Mouse (Mus musculus) testis, adult 2 months (tissue): ENCODE results near the gene 6030468B19Rik. TPM values are rescaled to one million over a fixed set of nuclear protein-coding genes. Genes with fewer than 3 reads are reported as not detected.

Source experiments
- H3K27ac ChIP-seq: fragments of 200-500 bp; 2 replicates; pipeline ENCODE4 v1.5.1; 2012; ENCODE audit warnings: low read depth, low read length; ENCODE audit not compliant: control insufficient read depth, insufficient read depth
- H3K27me3 ChIP-seq: fragments of 200-500 bp; 2 replicates; pipeline ENCODE4 v1.6.1; 2012; ENCODE audit warnings: mild to moderate bottlenecking, low read length, moderate library complexity; ENCODE audit not compliant: control insufficient read depth, insufficient read depth
- H3K36me3 ChIP-seq: fragments of 200-500 bp; 2 replicates; pipeline ENCODE4 v1.6.1; 2012; ENCODE audit warnings: mild to moderate bottlenecking, low read length; ENCODE audit not compliant: control insufficient read depth, insufficient read depth
- H3K4me1 ChIP-seq: fragments of 200-500 bp; 2 replicates; pipeline ENCODE4 v1.6.1; 2012; ENCODE audit warnings: low read length; ENCODE audit not compliant: control insufficient read depth, insufficient read depth
- H3K4me3 ChIP-seq: fragments of 200-500 bp; 2 replicates; pipeline ENCODE4 v1.5.1; 2012; ENCODE audit warnings: low read depth, mild to moderate bottlenecking, low read length, moderate library complexity, mixed read lengths; ENCODE audit not compliant: control insufficient read depth
- CTCF ChIP-seq: fragments of 200-500 bp; IDR thresholded peaks from 2 replicates; pipeline ENCODE4 v1.5.1; 2012; ENCODE audit warnings: low read depth, mild to moderate bottlenecking, inconsistent platforms, low read length, moderate library complexity; ENCODE audit not compliant: control insufficient read depth, insufficient read depth, insufficient replicate concordance
- POLR2A ChIP-seq: fragments of 200-500 bp; IDR thresholded peaks from 2 replicates; pipeline ENCODE4 v1.6.1; 2012; ENCODE audit warnings: low read depth, mild to moderate bottlenecking, inconsistent platforms, low read length, moderate library complexity; ENCODE audit not compliant: control insufficient read depth
- polyA plus RNA-seq: library from polyadenylated mRNA; depleted of rRNA; stranded (reverse); fragments of >200 nt; gene quantifications from 2 replicates; pipeline ENCODE4 v1.2.3, GENCODE M21; 2012

6030468B19Rik gene
- polyA plus RNA-seq, 1 experiment, result not detected

- TF ChIP-seq CTCF (no peak), POLR2A (no peak)
- peaks cover 7% of the 10 kb centered on the region for H3K4me1 ChIP-seq
- H3K4me3 ChIP-seq, result no peak overlapping the region
- no peak overlapping the region for H3K27ac ChIP-seq
- no peaks in the 10 kb centered on the region for H3K36me3 ChIP-seq
- no peaks in the 10 kb centered on the region for H3K27me3 ChIP-seq
Observed at GRCm38 (mm10) chr11:117794035-117794551, 3.4 kb upstream of the 6030468B19Rik start.

- TF ChIP-seq POLR2A (no peak), CTCF (no peak)
- peaks cover 2% of the 10 kb centered on the region; the same call in 1 of the 2 replicates for H3K4me1 ChIP-seq
- H3K27ac ChIP-seq, result no peak overlapping the region
Observed at GRCm38 (mm10) chr11:117796954-117797353, 506 bp upstream of the 6030468B19Rik start.

DNA sequence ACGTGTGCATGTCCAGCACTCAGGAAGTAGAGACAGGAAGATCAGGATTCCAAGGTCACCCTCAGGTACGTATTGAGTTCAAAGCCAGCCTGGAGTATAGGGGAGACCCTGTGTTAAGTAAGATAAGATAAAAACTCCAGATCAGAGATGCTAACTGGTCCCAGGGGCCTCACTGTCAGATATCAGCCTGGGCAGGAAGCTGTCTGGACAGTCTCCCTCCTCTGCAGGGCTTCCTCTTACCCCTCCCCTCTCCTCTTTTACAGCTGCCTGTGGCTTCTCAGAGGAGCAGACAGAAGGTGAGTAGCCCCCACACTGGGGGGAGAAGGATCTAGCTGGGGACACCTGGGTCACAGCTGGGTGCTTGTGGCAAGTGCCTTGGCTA lies 691 bp downstream of the 6030468B19Rik start:
- TF ChIP-seq CTCF (no peak), POLR2A (no peak)
- Histone ChIP-seq H3K27me3 (no peaks in the 10 kb centered on the region), H3K4me3 (no peak overlapping the region), H3K36me3 (no peaks in the 10 kb centered on the region), H3K27ac (no peak overlapping the region), H3K4me1 (no peaks in the 10 kb centered on the region)

More at GRCm38 (mm10) chr11:117796954-117797353, 506 bp upstream of the 6030468B19Rik start:
- Histone ChIP-seq H3K27me3 (no peaks in the 10 kb centered on the region), H3K4me3 (no peak overlapping the region), H3K36me3 (no peaks in the 10 kb centered on the region)

- H3K27ac ChIP-seq, result no peak overlapping the region
- TF ChIP-seq CTCF (no peak), POLR2A (no peak)
- H3K4me1 ChIP-seq, result no peaks in the 10 kb centered on the region
- H3K36me3 ChIP-seq, result no peaks in the 10 kb centered on the region
- no peak overlapping the region for H3K4me3 ChIP-seq
- no peaks in the 10 kb centered on the region for H3K27me3 ChIP-seq
Observed at GRCm38 (mm10) chr11:117799174-117799573, 1.7 kb downstream of the 6030468B19Rik start.

DNA sequence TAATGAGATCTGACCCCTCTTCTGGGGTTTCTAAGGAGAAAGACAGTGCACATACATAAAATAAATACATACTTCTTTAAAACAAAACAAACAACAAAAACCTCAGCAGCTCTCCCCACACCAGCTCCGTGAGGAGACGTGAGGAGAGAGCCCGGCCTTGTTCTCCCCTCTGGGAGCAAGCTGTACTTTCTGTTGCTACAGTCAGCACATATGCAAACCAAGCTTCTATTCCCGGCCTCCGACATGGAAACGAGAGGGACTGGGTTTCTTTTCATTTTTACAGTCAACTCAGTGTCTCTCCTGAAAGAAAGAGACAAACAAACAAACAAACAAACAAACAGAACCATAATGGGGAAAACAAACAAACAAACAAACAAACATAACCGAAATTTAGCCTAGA lies 2.6 kb downstream of the 6030468B19Rik start:
- H3K36me3 ChIP-seq, result no peaks in the 10 kb centered on the region
- H3K4me1 ChIP-seq, result no peaks in the 10 kb centered on the region
- H3K27me3 ChIP-seq, result no peaks in the 10 kb centered on the region
- no peak for TF ChIP-seq POLR2A
- TF ChIP-seq CTCF, result no peak
- H3K4me3 ChIP-seq, result no peak overlapping the region
- H3K27ac ChIP-seq, result no peak overlapping the region

DNA sequence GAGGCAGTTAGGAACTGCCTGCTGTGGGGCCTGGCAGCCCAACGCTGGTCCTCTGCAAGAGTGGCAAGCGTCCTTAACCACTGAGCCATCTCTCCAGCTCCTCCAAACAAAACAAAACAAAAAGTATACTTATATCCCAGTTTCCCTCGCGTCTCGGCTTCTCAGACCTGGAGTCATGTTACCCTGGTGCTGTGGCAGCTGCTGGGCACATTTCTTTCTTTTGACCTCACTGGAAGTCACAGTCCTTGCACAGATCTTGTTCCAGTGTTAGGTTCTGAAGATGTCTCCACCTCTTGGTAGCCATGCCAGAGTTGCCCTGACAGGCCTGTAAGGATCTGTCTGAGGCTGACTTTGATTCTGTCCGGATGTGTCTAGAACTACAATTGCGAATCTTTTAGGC lies 4.2 kb downstream of the 6030468B19Rik start:
- no peak overlapping the region for H3K4me3 ChIP-seq
- no peaks in the 10 kb centered on the region for H3K4me1 ChIP-seq
- no peak overlapping the region for H3K27ac ChIP-seq
- TF ChIP-seq CTCF, result no peak
- no peak for TF ChIP-seq POLR2A
- no peaks in the 10 kb centered on the region for H3K27me3 ChIP-seq
- no peaks in the 10 kb centered on the region for H3K36me3 ChIP-seq

- no peak for TF ChIP-seq POLR2A
- TF ChIP-seq CTCF, result no peak
- no peaks in the 10 kb centered on the region for H3K27me3 ChIP-seq
- H3K36me3 ChIP-seq, result no peaks in the 10 kb centered on the region
- no peak overlapping the region for H3K4me3 ChIP-seq
- H3K27ac ChIP-seq, result no peak overlapping the region
- H3K4me1 ChIP-seq, result no peaks in the 10 kb centered on the region
Observed at GRCm38 (mm10) chr11:117803166-117803688, 5.8 kb downstream of the 6030468B19Rik start.

DNA sequence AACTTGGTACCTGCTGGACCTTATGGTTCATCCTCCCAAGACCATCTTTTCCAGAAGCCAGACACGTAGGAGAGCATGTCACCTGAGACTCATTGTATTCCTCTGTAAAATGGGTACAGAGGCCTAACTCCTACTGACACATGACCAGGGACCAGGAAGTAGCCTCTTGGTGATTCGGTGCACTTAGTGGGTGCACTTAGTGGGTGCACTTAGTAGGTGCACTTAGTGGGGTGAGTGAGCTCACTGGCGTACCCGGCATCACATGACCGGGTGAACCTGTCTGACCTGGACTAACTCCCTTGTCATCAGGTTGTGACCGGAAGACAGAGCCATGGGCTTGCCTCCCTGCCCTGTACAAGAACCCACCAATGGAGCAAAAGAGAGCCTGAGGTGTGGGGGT lies 9.3 kb downstream of the 6030468B19Rik start:
- H3K27ac ChIP-seq, result no peak overlapping the region
- peaks cover 18% of the 10 kb centered on the region for H3K4me1 ChIP-seq
- no peaks in the 10 kb centered on the region for H3K27me3 ChIP-seq
- H3K4me3 ChIP-seq, result no peak overlapping the region
- TF ChIP-seq CTCF (no peak), POLR2A (no peak)
- H3K36me3 ChIP-seq, result no peaks in the 10 kb centered on the region
